Mouse (Mus musculus) ES-CJ7 (cell line): ENCODE data around the gene Bcl11a.

Experiments used
- DNase-seq: peaks from one replicate; pipeline ENCODE4 v3.0.0; 2011; ENCODE audit warnings: low read depth, low spot score

Bcl11a gene

DNA sequence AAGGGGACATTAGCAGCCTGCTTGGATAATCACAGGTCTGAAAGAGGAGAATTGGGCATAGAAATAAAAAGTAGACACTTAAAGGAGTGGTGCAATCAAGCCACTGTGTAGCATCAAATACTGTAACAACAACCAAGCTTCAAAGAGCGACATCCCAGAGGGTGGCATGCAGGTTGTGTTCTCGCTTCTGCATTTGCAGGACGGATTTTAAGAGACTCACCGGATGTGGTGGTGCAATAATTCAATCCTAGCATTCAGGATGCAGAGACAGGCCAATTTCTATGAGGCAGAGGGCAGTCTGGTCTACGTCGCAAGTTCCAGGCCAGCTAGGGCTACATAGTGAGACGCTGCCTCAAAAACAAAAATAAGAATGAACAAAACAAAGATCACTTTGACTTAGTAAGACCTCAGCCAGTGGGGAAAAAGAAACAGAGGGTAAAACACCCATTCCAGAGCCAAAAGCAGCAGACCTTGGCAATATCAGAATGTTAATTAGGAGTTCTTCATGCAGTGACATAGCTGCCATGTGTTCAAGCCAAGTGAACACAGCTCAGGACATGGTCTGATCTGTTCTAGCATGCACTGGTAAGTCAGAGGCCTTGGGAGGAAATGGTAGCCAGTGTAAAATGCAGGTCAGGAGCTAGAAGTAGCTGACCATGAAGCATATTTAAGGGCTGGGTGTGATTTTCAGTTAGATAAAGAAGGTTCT is 74.4 kb downstream of the Bcl11a start:
- DNase-seq = no peak

DNA sequence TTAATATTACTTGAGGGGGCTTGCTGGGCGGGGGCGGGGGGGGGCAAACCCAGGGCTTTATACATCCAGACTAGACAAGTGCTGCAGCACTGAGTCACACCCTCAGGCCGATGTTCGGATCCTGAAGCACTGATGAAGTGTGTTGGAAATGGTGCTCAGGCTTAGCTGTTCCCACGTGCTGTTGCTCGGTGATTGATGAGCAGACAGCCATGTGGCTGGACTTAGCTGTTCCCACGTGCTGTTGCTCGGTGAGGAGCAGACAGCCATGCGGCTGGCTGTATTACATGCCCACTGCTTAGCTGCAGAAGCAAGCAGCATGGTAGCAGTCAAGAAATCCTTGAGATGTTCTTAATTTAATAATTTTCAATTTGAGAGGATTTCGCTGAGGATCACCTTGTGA is 75.2 kb downstream of the Bcl11a start:
- no peak for DNase-seq

DNA sequence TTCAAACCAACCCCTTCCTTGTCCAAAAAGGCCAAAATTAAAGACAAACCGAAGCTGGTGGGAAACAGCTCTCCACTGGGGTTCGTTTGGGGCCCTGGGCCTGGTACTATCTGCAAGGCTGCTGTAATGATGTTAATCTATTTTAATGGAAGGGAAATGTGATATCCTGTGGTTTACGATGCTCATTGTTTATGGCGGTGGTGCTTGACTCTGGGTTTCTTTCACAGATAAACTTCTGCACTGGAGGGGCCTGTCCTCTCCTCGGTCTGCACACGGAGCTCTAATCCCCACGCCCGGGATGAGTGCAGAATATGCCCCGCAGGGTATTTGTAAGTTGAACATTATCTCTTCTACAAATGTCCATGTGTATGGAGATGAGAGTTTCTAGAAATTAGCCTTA is 80.2 kb downstream of the Bcl11a start:
- DNase-seq = no peak

DNA sequence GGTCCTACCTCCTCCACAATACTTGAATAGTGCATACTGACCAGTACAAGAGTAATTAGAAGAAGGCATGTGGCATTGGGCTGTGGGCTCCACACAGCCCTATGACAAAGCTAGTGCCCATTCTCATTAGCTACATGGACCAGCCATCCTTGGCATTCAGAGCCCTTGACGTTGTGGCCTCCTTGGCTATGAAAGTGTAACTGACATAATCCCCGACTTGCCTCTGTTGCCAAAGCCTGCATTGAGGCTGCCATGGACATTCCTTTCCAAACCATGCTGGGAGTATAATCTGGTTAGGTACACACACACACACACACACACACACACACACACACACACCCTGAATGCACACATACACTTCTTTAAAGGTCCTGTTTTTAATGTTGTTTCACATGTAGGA is 81.8 kb downstream of the Bcl11a start:
- DNase-seq = no peak

DNA sequence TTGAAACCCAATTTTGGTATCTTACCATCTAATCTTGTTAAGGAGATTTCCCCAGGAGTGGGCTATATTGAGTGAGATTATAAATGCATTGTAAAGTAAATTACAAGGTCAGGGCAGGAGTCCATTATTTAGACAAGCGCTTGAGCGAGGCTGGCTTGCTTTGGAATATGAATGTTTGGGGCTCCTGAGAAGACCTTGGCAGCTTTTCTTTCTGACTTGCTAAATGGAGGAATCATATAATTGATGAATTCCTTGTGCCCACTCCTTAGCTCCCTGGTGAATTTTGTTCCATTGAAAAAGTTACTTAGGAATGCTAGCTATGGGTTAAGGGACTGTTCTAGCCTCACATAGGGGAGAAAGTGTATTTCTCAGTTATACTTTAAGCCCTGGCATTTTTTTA is 83.6 kb downstream of the Bcl11a start:
- no peak for DNase-seq

DNA sequence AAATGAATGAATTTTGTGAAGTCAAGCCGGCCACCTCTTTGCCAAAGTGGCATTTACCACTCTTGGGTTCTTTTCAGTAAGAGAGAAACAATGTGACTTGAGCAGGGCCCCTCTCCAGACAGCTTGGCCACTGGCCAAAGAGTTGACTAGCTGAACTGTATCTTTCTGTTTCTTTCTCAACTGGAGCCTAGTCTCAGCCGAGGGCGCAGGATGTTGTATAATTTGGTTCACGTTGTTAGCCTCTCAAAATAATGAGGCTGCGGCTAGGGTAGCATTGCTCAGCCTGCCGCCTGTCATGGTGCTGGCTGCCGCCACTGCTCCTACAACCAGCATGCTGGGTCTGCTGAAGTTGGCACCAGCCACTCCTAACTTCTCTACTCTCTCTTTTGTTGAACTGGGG is 84.2 kb downstream of the Bcl11a start:
- DNase-seq = no peak

DNA sequence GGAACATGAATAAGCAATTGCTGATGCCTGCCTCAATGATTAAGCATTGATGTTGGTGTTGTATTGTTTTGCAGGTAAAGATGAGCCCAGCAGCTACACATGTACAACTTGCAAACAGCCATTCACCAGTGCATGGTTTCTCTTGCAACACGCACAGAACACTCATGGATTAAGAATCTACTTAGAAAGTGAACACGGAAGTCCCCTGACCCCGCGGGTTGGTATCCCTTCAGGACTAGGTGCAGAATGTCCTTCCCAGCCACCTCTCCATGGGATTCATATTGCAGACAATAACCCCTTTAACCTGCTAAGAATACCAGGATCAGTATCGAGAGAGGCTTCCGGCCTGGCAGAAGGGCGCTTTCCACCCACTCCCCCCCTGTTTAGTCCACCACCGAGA is 85.2 kb downstream of the Bcl11a start:
- DNase-seq = no peak

DNA sequence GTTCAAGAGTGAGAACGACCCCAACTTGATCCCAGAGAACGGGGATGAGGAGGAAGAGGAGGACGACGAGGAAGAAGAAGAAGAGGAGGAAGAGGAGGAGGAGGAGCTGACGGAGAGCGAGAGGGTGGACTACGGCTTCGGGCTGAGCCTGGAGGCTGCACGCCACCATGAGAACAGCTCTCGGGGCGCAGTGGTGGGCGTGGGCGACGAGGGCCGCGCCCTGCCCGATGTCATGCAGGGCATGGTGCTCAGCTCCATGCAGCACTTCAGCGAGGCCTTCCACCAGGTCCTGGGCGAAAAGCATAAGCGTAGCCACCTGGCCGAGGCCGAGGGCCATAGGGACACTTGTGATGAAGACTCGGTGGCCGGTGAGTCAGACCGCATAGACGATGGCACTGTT is 86.2 kb downstream of the Bcl11a start:
- no peak for DNase-seq

DNA sequence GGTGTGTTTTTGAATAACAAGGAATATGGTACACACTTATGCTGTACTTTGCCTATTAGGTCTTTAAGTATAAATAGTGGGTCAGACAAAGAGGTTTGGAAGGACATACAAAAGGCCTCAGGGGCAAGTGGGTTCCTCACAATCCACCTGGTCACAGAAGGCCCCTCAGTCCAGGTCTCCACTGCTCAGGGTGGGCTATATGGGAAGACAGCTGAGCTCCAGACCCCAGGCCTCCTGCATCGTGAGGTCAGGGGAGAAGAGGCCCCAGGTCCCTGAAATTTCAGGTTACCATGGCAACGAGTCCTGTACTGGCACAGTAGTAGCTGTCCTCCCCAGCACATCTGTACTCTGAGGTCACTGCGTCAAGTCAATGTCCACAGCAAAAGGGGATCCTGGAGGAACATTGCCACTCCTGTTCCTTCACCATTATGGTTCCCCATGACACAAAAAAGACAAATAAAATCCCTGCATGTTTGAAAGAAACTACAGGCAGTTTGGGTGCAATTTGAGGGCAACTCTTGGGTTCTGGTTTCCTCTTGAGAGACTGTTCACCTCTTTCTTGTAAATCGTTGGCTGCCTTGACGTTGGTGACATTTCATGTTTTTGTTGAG is 93.9 kb downstream of the Bcl11a start:
- DNase-seq = no peak

DNA sequence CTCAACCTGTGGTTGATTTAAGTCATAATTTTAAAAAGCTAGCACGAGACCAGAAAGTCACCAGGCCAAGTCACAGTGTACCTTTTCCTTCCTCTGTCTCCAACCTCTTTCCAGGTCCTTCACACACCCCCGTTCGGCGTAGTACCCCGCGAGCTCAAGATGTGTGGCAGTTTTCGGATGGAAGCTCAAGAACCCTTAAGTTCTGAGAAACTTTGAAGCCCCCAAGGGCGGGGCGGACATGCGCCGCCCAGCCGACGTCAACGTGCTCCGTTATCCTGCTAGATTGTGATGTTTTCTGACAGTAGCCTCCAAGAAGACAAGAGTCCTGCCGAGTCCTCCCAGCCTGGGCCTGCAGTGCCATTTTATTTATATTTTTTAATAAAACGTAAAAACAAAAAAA is 94.7 kb downstream of the Bcl11a start:
- DNase-seq = no peak

DNA sequence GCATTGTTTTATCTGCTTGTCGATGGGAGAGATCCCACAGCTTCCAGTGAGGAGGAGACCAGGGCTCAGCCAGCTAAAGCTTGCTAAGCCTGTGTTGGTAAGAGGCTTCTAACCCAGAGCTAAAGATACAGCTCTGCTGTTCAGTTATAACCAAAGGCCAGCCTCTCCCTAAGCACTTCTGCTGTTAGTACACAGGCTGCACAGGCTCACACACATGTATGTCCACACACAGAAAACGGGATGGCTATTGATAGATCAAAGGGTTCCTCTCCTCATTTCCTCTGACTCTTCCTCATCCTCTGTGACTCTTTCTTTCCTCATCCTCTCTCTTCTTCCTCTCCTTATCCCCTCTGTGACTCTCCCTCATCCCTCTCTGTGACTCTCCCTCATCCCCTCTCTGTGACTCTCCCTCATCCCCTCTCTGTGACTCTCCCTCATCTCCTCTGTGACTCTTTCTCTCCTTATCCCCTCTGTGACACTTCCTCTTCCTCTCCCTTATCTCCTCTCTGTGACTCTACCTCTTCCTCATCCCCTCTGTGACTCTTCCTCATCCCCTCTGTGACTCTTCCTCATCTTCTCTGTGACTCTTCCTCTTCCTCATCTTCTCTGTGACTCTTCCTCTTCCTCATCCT is 96.4 kb downstream of the Bcl11a start:
- no peak for DNase-seq

DNA sequence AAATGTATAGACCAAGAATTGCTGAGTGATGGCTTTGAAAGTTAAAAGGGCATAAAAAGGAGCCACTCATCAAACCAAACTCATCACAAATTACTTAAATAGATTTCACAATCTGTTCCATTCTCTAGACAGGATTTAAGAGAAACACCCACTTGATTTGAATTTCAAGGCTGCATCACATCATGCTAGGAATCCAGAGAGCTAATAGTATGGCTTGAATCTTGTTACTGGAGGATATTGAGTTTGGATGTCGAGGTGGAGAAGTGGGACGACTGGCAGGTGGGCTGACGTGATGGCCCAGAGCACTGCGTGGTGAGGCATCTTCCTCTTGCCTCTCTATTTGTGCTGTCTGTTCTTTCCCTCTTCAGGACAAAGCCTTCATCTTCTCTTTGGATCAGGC is 99.6 kb downstream of the Bcl11a start:
- DNase-seq = no peak

DNA sequence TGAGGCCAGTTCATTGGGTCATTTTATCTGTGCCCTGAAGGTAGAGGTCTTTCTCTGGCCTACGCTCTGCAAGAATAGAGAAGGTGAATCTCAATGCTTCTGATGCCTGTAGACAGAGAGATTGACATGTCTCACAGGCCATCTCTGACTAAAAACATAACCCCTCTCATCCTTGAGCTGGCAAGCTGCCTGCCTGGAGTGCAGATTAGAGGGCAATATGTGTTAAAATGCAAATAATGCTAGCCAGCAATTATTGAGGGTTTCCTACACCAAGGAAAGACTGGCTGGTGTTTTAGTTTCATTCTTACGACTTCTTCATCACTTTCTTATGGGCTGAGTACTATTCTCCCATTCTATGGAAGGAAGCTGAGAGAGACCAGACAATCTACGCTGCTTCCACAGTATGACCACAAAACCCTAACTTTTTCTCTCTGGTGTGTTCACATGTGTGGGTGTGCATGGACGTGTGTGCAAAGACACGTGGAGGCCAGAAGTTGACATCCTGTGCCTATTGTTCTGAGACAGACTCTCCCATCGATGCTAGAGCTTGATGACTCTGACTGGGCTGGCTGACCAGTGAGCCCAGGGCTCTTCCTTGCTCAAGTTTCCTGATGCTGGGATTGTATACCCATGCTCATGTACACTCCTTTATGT is 101.1 kb downstream of the Bcl11a start:
- no peak for DNase-seq

DNA sequence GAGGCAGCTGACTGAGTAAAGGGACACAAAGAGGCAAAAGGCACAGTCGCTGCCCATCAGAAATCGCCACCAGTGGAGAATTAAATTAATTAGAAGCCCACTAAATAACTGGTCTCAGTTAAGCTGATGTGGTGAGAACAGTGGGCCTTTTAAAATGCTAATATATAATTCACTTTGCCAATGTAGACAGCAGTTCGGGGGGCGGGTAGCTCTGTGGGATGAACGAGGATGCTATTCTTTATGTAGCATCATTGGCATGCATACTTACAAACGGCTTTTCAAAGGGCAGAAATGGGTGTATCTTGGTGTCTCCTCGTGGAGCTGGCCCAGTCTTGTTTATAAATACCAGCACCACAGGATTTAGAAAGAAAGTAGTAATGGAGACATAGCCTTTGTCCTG is 102.2 kb downstream of the Bcl11a start:
- no peak for DNase-seq

DNA sequence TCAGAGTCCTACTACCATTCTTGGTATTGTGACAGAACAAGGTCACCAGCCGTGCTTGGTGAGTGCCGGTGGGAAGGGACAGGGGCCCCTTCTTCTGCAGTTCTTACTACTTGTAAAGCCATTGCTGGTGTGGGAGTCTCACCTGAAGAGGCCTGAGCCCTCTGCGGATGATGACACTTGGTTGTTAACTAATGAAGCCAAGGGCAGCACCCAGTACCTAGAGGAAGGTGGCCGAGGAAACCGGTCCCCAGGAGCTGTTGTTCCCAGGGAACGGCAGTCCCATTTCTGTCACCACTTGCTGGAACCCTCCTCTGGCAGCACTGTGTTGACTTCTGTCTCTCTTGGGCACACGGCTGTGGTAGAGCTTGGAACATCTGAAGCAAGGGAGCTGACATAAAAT is 105.6 kb downstream of the Bcl11a start:
- no peak for DNase-seq

DNA sequence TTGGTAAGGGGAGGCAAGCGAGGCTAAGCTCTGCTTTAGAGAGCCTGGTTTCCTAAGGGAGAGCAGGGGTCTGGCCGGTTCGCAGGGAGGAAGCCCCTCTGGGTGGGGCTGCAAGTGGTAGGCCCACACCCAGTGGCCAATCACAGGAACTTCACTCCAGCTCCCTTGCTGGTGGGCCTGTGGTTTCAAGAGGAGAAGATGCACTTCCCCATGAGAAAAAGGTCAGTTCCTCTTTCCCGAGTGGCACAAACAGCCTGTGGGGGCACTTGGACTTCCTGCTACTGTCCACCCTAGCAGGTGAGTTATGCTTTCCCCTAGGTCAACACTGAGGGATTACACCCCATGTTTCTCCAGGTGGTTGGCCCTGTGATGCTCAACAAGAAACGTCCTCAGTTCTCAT is 107.1 kb downstream of the Bcl11a start:
- no peak for DNase-seq

DNA sequence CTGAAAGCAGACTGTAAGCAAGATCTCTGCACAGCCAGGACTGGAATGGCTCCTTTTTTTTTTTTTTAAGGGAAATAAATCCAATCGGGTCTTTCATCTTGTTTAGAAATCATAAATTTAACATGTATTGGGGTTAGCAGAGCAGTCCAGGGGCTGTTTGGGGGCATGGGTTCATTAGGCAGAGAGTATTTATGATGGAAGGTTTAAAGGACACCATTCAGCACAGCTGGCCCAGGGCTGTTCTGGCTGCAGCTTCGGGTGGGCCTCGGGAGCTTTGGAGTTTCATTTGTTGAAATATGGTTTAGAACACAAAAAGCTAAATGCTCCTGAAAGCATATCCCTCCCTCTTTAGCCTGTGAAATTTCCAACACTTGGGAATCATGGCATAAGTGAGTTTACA is 112.6 kb downstream of the Bcl11a start:
- DNase-seq = no peak

DNA sequence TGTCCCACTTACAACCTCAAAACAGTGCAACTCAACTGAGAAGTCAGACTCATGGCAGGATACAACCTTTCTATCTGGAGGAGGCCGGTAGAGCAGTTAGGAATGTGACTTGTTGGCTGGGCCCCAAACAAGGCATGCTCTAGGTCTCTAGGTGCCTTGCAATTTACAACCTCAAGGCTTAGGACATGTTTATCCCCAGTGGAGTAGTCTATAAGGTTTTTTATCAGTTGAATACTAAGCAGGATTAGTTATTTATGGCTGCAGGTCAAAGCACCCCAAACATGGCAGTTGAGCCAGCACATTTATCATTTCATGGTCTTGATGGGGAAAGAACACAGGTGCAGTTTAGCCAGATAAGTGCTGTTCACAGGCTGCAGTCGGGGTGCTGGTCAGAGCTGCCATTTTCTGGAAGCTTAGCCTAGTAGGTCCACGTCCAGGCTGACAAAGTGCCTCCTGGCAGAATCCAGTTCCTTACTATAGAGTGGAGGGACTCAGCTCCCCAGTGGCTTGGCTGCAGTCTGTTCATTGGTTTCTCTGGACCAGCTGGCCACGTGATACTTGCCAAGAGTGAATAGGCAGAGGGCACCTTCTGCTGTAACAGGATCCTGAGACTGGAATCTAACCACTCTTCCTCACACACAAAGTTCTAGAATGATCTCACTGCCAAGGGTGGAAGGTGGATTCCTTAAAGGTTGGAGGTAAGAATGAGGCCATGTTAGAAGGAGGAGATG is 118.8 kb downstream of the Bcl11a start:
- DNase-seq = no peak

DNA sequence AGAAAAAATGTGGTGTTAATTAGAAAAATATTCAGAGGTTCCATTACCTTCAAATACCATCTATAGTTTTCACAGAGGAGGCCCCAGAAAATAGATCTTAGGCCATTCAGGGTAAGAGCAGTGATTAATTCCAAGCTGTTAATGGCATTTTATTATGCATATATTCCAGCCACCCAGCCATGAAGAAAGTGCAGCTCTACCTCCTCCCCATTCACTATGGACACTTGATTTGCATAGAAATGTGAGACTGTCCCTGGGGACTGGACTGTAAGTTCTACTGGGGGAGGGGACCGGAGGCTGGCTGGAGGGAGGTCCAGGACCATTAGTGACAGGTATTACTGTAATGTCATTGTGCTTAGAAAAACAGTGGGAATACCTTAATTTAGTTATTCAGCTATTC is 119.6 kb downstream of the Bcl11a start:
- no peak for DNase-seq

DNA sequence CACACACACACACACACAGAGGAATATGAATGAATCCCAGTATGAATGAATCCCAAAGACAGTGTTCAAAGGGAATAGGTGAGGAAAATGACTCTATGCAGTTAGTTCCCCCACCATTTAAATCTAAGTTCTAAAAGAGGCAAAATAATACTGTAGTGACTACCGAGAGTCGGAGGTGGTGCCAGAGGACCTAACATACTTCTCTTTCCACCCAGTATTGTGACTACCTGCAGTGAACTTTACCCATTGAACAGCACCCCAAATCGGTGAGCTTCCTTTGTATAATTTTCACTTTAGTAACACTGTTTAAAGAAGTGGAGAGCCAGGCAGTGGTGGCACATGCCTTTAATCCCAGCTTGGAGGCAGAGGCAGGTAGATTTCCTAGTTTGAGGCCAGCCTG is 121.7 kb downstream of the Bcl11a start:
- no peak for DNase-seq

DNA sequence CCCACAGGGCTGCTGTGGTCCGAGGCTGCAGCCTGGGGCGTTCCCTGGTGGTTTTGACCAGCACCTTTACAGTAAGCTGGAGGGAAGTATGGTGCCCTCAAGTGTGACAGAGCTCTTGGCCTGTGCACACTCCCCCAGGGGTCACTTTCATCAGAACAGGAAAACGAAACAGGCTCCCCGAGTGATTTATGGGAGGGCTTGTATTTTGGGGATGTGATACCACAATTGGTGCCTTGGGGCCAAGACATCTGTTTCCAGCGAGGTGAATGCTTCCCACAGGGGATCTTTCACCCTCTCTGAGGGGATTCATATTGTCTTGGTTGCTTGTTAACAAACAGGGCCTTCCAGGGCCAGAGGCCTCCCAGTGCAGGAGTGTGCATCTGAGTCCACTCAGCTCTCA is 122.5 kb downstream of the Bcl11a start:
- DNase-seq = no peak

DNA sequence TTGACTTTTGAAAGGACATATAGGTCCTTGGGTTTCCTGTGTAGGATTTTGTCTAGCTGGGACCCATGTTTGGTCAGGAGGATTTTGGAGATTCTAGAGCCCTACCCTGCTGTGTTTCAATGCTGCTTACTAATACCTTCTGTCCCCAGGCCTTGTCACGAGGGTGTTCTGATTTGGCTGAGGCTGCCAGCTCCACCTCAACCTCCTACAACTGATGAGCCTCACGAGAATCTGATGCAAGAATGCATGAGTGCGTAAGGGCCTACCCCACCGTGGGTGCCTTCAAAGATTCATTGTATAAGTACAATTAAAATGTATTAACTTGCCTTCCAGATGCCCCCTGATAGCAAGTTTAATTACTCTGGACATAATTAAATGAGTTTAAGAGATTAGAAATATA is 123.4 kb downstream of the Bcl11a start:
- no peak for DNase-seq
